Mouse (Mus musculus) C2C12 (cell line): ENCODE data around the gene Tex12.

Experiments used
- CEBPB ChIP-seq: IDR thresholded peaks from one replicate; pipeline ENCODE4 v1.6.1; 2011; ENCODE audit warnings: low read depth, mild to moderate bottlenecking, control low read depth, moderate library complexity
- CTCF ChIP-seq: IDR thresholded peaks from one replicate; pipeline ENCODE4 v1.5.1; 2011; ENCODE audit not compliant: control insufficient read depth, insufficient read depth, insufficient read length
- FOSL1 ChIP-seq: IDR thresholded peaks from one replicate; pipeline ENCODE4 v1.8.0; 2011; ENCODE audit warnings: mild to moderate bottlenecking, low read length; ENCODE audit not compliant: poor library complexity, insufficient read depth, severe bottlenecking
- MAX ChIP-seq: IDR thresholded peaks from one replicate; pipeline ENCODE4 v1.6.1; 2011; ENCODE audit warnings: mild to moderate bottlenecking, control low read depth
- MYOG ChIP-seq: IDR thresholded peaks from one replicate; pipeline ENCODE4 v1.6.1; 2011; ENCODE audit not compliant: control insufficient read depth, insufficient read length; ENCODE audit errors: extremely low read depth
- USF1 ChIP-seq: IDR thresholded peaks from one replicate; pipeline ENCODE4 v1.6.1; 2011; ENCODE audit warnings: low read depth, mild to moderate bottlenecking, control low read depth, moderate library complexity

DNA sequence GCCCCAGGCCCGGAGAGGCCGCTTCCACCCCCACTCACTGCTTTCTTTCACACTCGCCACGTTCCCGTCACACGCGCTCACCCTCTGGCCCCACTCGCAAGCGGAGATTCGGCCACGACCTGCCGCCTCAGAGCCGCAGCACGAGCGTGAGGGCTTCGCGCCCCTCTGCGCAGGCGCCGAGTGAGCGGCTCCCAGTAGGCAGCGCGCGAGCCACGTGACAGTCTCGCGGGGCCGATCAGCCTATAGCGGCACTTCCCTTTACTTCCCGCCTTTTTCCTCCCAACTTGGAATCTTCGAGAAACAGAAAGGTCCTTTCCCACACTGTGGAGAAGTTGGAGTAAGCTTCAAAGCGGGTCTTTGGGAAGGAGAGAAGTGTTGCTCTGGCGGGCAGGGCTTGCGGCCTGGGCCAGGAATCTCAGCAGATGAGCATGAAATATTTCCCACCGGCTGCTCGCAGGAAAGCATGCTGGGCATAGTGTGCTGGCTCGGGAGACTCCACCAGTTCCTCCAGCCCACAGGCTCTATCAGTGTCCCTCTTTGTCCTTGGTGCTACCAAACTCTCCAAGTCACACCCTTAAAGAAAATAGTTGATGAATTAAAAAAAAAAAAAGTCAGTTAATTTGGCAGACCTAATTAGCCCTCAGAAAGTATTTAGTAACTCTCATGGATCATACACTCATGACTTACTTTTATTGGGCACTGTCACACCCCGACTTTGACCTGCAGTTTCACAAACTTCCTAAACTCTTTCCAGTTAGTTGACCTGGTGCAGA is at the start of gene Tex12:
- no peak for TF ChIP-seq CTCF
- no peak for TF ChIP-seq MAX
- no peak for TF ChIP-seq FOSL1
- no peak for TF ChIP-seq CEBPB
- TF ChIP-seq USF1, result no peak
- no peak for TF ChIP-seq MYOG
